In the genomic region with DNA sequence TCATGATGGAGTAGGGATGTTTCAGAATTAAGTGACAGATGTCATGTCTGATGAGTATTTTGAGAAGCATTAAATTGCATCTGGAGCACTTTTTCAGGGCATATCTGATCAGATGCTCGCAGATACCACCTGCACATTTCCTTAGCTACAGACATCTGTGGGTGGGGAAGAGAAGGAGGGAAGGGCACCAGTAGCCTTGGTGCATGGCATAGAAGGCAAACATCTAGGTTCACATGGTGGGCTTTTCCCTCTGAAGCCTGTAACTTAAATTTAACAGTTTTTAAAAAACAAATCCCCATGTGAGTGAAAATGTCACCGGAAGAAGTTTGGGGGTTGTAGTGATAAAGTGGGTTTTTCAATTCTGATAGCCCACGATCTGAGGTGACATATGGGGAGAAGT, we compare ENCODE assay signal across 13 mouse cellular contexts.
"Had no signal": no experiment of that assay in that cellular context is flagged by ENCODE, and none has a peak within 500 bp of the region (broad histone marks: within the 10 kb centered on the region; RNA-seq: fewer than 3 reads in every experiment).

No protein-coding gene starts in this region.

- H3K9me3 ChIP-seq: limb, embryonic 13.5 days; midbrain, embryonic 10.5 days; neural tube, embryonic 12.5 days had no signal

- H3K36me3 ChIP-seq: limb, embryonic 13.5 days; midbrain, embryonic 10.5 days; neural tube, embryonic 12.5 days had no signal

- H3K27ac ChIP-seq: kidney, postnatal 0 days; limb, embryonic 13.5 days; liver, embryonic 14.5 days; midbrain, embryonic 10.5 days; neural tube, embryonic 12.5 days had no signal

- H3K9ac ChIP-seq: limb, embryonic 13.5 days; liver, embryonic 14.5 days; neural tube, embryonic 12.5 days had no signal

- H3K27me3 ChIP-seq: limb, embryonic 13.5 days; neural tube, embryonic 12.5 days had no signal

- H3K4me1 ChIP-seq: neural tube, embryonic 12.5 days had no signal

- H3K4me3 ChIP-seq: limb, embryonic 13.5 days; midbrain, embryonic 10.5 days; myocyte; neural tube, embryonic 12.5 days had no signal

- ATAC-seq: inflammation-experienced regulatory T-cells, adult 6 months; lung, postnatal 0 days had no signal

- DNase-seq: kidney, adult 8-10 months; kidney, postnatal 36 days; lung, adult 2 months; lung, postnatal 36 days; midbrain, embryonic 14.5 days had no signal

- H3K4me2 ChIP-seq: limb, embryonic 13.5 days; neural tube, embryonic 12.5 days had no signal
